Mouse (Mus musculus): ENCODE data around the gene Fn3k. TPM values are rescaled to one million over a fixed set of nuclear protein-coding genes. Genes with fewer than 3 reads are reported as not detected.

The Fn3k gene
- polyA plus RNA-seq, 1 experiment, result 66.5 TPM

- Histone ChIP-seq H3K4me3 (replicated peaks; ENCODE audit: control insufficient read depth, low read depth, low read length) (no peak overlapping the region), H3K27ac (ENCODE audit: control insufficient read depth, insufficient read depth, low read depth, low read length, poor library complexity) (no peak overlapping the region), H3K4me1 (ENCODE audit: control insufficient read depth, insufficient read depth, low read length) (peaks cover 2% of the 10 kb centered on the region)
- WGBS, result 67% methylated on average over 5 of the region's 5 CpGs
- TF ChIP-seq POLR2A (IDR thresholded peaks at IDR 0.05; ENCODE audit: borderline replicate concordance, control insufficient read depth, low read depth, low read length), result no peak
- no peak for TF ChIP-seq CTCF (IDR thresholded peaks at IDR 0.05; ENCODE audit: control insufficient read depth, insufficient read depth, low read length)
Observed at GRCm38 (mm10) chr11:121439686-121440292, 5.1 kb downstream of the Fn3k start.

DNA sequence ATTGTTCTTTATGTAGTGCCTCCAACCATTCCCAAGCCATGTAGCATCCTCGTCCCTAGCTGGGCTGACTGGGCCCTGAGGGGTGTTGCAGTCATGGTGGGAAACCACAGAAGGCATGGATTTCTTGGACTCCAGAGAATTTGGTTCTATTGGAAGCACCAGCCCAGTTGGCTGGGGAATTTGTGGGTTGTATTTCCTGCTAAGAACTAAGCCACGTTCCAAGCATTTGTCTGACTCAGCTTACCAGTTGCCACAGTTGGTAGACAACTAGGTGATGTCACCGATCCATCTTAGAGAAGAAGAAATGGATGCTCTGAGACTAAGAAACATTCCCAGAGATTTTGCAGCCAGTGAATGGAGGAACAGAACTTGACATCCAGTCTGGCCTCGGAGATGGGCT, 6.9 kb downstream of the Fn3k start:
- WGBS, result 86% methylated on average over 4 of the region's 4 CpGs
- Histone ChIP-seq H3K27ac (ENCODE audit: control insufficient read depth, insufficient read depth, low read depth, low read length, poor library complexity) (no peak overlapping the region), H3K4me1 (ENCODE audit: control insufficient read depth, insufficient read depth, low read length) (no peaks in the 10 kb centered on the region; the same call in 1 of the 2 replicates), H3K4me3 (replicated peaks; ENCODE audit: control insufficient read depth, low read depth, low read length) (no peak overlapping the region)
- TF ChIP-seq POLR2A (IDR thresholded peaks at IDR 0.05; ENCODE audit: borderline replicate concordance, control insufficient read depth, low read depth, low read length), result no peak
- TF ChIP-seq CTCF (IDR thresholded peaks at IDR 0.05; ENCODE audit: control insufficient read depth, insufficient read depth, low read length), result no peak

DNA sequence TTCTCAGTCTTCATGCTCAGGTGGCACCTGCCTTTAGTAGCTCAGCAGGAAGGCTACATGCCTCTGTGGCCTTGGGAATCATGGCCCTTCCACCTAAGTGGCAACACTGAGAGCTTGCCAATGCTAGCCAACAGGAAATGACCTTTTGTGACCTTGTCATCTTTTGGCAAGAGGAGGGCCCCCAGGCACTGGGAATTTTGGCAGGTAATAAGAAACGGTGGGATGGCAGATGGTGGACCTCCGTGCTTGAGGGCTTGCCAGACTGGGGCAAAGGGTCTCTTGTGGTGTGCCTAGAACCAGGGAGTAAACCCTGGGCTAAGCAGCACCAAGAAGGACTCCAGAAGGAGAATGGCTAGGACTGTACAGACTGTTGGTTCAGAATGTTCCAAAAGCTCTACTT, 7.4 kb downstream of the Fn3k start:
- no peaks in the 10 kb centered on the region; the same call in 1 of the 2 replicates for H3K4me1 ChIP-seq (ENCODE audit: control insufficient read depth, insufficient read depth, low read length)
- no peak overlapping the region for H3K27ac ChIP-seq (ENCODE audit: control insufficient read depth, insufficient read depth, low read depth, low read length, poor library complexity)
- WGBS, result 55% methylated on average over 2 of the region's 2 CpGs
- no peak for TF ChIP-seq CTCF (IDR thresholded peaks at IDR 0.05; ENCODE audit: control insufficient read depth, insufficient read depth, low read length)
- TF ChIP-seq POLR2A (IDR thresholded peaks at IDR 0.05; ENCODE audit: borderline replicate concordance, control insufficient read depth, low read depth, low read length), result no peak
- H3K4me3 ChIP-seq (replicated peaks; ENCODE audit: control insufficient read depth, low read depth, low read length), result no peak overlapping the region

DNA sequence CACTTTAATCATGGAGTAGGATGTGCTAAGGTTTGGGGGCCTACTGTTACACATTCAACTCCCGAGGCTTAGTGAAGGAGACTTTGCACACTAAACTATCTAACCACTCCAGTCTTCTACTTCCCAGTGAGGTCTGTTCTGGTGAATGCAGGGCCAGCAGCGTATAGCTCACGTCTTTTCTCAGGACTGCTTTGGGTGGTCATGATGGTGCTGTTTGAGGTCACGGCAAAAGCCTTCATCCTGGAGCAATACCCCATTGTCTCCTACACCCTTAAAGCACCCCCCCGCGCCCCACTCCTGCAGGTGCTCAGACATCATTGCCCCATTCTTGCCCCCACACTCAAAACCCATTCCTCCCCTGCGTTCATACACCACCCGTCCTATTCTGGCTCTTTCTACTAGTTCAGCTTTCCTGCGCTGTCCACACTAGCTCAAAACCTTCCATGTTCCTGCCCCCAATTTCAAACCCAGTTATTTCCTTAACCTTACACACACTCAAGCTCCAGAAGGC, 16.6 kb downstream of the Fn3k start:
- Histone ChIP-seq H3K27ac (ENCODE audit: control insufficient read depth, insufficient read depth, low read depth, low read length, poor library complexity) (peak overlapping the region; percentile 1; the same call in 1 of the 2 replicates), H3K4me1 (ENCODE audit: control insufficient read depth, insufficient read depth, low read length) (peaks cover 5% of the 10 kb centered on the region; the same call in 1 of the 2 replicates), H3K4me3 (replicated peaks; ENCODE audit: control insufficient read depth, low read depth, low read length) (peak overlapping the region; percentile 91)
- no peak for TF ChIP-seq POLR2A (IDR thresholded peaks at IDR 0.05; ENCODE audit: borderline replicate concordance, control insufficient read depth, low read depth, low read length)
- no peak for TF ChIP-seq CTCF (IDR thresholded peaks at IDR 0.05; ENCODE audit: control insufficient read depth, insufficient read depth, low read length)
- WGBS, result 37% methylated on average over 9 of the region's 9 CpGs

DNA sequence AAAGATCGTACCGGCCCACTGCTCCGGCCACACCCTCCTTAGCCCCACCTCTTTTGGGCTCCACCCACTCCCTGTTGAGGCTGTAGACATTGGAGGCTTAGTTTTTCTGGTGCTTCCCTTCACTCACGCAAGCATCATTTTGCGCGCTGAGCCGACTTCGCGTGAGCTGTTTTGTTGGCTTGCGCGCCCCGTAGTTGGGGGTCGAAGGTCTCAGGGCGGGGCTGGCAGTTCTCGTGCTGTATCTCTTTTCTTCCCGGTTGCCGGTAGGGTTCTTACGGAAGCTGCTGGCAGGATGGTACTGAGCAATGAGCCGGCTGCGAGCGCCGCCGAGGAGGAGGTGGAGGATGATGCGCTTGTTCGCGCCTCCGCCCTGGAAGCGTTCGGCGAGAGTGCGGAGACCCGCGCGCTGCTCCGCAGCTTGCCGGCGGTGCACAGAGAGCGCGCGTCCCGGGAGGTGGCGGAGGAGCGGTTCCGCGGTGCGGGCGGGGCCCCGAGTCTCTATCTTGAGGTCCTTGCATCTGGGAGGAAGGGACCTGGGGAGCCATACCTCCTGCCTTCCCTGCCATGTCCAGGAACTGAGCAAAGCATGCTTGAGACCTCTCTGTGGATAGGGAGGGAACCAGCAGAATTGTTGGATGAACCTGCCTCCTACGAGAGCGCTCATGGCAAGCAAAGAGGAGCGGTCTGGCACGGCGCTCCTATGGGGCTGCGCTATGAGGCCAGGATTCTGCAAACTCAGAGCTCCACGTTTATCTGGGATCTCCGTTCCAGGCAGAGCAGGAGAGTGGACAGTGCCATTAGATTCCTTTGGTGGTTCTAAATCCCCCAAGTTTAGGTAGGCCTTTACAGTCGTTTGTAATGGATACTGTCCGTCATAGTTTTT, 17.3 kb downstream of the Fn3k start, which contains the start of gene Tbcd:
Tbcd (plus strand) TSS at position 197 of the 883 bp plus-strand sequence.
- WGBS, result under 1% methylated on average over 58 of the region's 58 CpGs
- TF ChIP-seq POLR2A (IDR thresholded peaks at IDR 0.05; ENCODE audit: borderline replicate concordance, control insufficient read depth, low read depth, low read length) (peak; percentile 39; the same call in 1 of the 2 replicates), CTCF (IDR thresholded peaks at IDR 0.05; ENCODE audit: control insufficient read depth, insufficient read depth, low read length) (no peak)
- Histone ChIP-seq H3K4me1 (ENCODE audit: control insufficient read depth, insufficient read depth, low read length) (peaks cover 5% of the 10 kb centered on the region; the same call in 1 of the 2 replicates), H3K4me3 (replicated peaks; ENCODE audit: control insufficient read depth, low read depth, low read length) (peak within 1 kb of the TSS; percentile 91), H3K27ac (ENCODE audit: control insufficient read depth, insufficient read depth, low read depth, low read length, poor library complexity) (peak within 1 kb of the TSS; percentile 71)

GRCm38 (mm10) chr11:121457874-121458273, 23.2 kb downstream of the Fn3k start:
- Histone ChIP-seq H3K27ac (ENCODE audit: control insufficient read depth, insufficient read depth, low read depth, low read length, poor library complexity) (no peak overlapping the region), H3K4me1 (ENCODE audit: control insufficient read depth, insufficient read depth, low read length) (peaks cover 3% of the 10 kb centered on the region; the same call in 1 of the 2 replicates), H3K4me3 (replicated peaks; ENCODE audit: control insufficient read depth, low read depth, low read length) (no peak overlapping the region)
- TF ChIP-seq CTCF (IDR thresholded peaks at IDR 0.05; ENCODE audit: control insufficient read depth, insufficient read depth, low read length) (no peak), POLR2A (IDR thresholded peaks at IDR 0.05; ENCODE audit: borderline replicate concordance, control insufficient read depth, low read depth, low read length) (no peak)
- 96% methylated on average over 3 of the region's 3 CpGs for WGBS

DNA sequence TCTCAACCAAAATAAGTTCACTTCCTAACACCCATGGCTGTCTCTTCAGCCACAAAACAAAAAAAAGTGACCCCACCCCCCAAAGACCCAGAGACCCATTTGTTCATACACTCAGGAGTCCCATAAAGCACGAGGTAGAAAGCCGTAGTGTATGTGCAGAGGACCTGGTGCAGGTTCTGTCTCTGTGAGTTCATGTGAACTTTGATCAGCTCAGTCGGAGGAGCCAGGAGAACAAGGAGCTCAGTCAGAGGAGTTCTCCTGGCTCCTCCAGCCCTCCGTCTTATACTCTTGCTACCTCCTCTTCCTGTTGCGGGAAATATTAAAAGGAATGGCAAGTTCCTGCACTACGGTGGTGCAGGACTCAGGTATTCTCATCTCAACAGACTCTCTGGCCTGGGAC, 32.7 kb downstream of the Fn3k start:
- no peak overlapping the region for H3K4me3 ChIP-seq (replicated peaks; ENCODE audit: control insufficient read depth, low read depth, low read length)
- no peaks in the 10 kb centered on the region for H3K4me1 ChIP-seq (ENCODE audit: control insufficient read depth, insufficient read depth, low read length)
- WGBS, result 95% methylated on average over 6 of the region's 6 CpGs
- TF ChIP-seq CTCF (IDR thresholded peaks at IDR 0.05; ENCODE audit: control insufficient read depth, insufficient read depth, low read length) (no peak), POLR2A (IDR thresholded peaks at IDR 0.05; ENCODE audit: borderline replicate concordance, control insufficient read depth, low read depth, low read length) (no peak)
- H3K27ac ChIP-seq (ENCODE audit: control insufficient read depth, insufficient read depth, low read depth, low read length, poor library complexity), result no peak overlapping the region

DNA sequence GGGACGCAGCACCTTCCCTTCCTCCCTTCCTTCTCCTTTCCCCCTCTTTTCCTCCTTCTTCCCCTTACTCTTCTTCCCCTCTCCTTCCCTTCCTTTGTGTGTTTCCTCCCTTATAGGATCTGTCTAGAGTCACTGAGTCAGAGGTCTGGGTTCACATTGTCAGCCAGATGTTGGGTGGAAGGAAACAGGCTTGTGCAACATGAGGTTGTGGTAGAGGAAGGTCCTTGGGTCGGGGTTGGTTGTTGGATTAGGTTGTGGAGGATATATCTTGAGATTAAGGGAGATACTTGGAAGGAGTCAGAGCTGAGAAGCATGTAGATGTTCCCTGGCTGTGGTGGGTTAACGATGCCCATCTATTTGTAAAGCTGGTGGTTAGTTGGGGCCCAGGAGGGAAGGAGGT, 40.1 kb downstream of the Fn3k start:
- no peak overlapping the region for H3K4me3 ChIP-seq (replicated peaks; ENCODE audit: control insufficient read depth, low read depth, low read length)
- H3K27ac ChIP-seq (ENCODE audit: control insufficient read depth, insufficient read depth, low read depth, low read length, poor library complexity), result no peak overlapping the region; the same call in 1 of the 2 replicates
- WGBS, result 36% methylated on average over 3 of the region's 3 CpGs
- TF ChIP-seq POLR2A (IDR thresholded peaks at IDR 0.05; ENCODE audit: borderline replicate concordance, control insufficient read depth, low read depth, low read length), result no peak
- peaks cover 6% of the 10 kb centered on the region for H3K4me1 ChIP-seq (ENCODE audit: control insufficient read depth, insufficient read depth, low read length)
